Mouse (Mus musculus): ENCODE data around the gene Wdr43. TPM values are rescaled to one million over a fixed set of nuclear protein-coding genes. Genes with fewer than 3 reads are reported as not detected.
A peak's percentile ranks its signal among the peaks of the same experiment; 100 is the strongest.

The Wdr43 gene
- polyA plus RNA-seq, 1 experiment: 5.0 TPM

- WGBS: 32% methylated on average over 9 of the region's 9 CpGs
- H3K4me1 ChIP-seq (ENCODE audit: control insufficient read depth, insufficient read depth, low read length): no peaks in the 10 kb centered on the region
- TF ChIP-seq POLR2A (IDR thresholded peaks at IDR 0.05; ENCODE audit: low read depth, low read length) (no peak), CTCF (conservative IDR thresholded peaks at IDR 0.05; ENCODE audit: insufficient read depth, insufficient read length, low read depth, low read length) (no peak)
- no peak for DNase-seq
- H3K36me3 ChIP-seq (ENCODE audit: control insufficient read depth, insufficient read depth, low read length): no peaks in the 10 kb centered on the region
- no peaks in the 10 kb centered on the region for H3K27me3 ChIP-seq (replicated peaks; ENCODE audit: control insufficient read depth, insufficient read depth, low read length)
- H3K27ac ChIP-seq (ENCODE audit: insufficient read depth, low read depth, low read length): no peak overlapping the region
- no peak overlapping the region for H3K4me3 ChIP-seq (ENCODE audit: insufficient read depth, low read depth, low read length)
These were observed 58.2 kb downstream of the Wdr43 start for GRCm38 (mm10) chr17:71673936-71674335.

DNA sequence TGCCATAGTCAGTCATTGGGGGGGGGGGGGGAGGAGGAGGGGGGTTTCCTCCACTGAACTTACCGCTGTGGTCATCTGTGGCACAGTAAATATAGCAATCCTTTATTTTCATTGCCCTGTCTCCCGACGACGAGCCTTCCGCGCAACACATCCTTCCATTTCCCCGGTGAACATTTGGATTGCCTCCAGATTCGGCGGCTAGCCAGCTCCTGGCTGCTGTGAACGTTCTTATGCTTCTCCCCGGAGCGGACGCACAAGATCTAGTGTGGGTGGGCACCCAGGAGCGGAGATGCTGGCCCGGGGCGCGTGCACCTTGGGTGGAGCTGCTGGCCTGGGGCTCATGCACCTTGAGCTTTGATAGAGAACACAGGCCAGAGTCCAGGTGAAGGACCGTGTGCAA lies 59.2 kb downstream of the Wdr43 start:
- Histone ChIP-seq H3K4me1 (ENCODE audit: control insufficient read depth, insufficient read depth, low read length) (no peaks in the 10 kb centered on the region), H3K27ac (ENCODE audit: insufficient read depth, low read depth, low read length) (no peak overlapping the region), H3K4me3 (ENCODE audit: insufficient read depth, low read depth, low read length) (no peak overlapping the region), H3K36me3 (ENCODE audit: control insufficient read depth, insufficient read depth, low read length) (no peaks in the 10 kb centered on the region), H3K27me3 (replicated peaks; ENCODE audit: control insufficient read depth, insufficient read depth, low read length) (no peaks in the 10 kb centered on the region)
- 70% methylated on average over 18 of the region's 18 CpGs for WGBS
- peak; percentile 13 for DNase-seq
- no peak for TF ChIP-seq CTCF (conservative IDR thresholded peaks at IDR 0.05; ENCODE audit: insufficient read depth, insufficient read length, low read depth, low read length)
- no peak for TF ChIP-seq POLR2A (IDR thresholded peaks at IDR 0.05; ENCODE audit: low read depth, low read length)

DNA sequence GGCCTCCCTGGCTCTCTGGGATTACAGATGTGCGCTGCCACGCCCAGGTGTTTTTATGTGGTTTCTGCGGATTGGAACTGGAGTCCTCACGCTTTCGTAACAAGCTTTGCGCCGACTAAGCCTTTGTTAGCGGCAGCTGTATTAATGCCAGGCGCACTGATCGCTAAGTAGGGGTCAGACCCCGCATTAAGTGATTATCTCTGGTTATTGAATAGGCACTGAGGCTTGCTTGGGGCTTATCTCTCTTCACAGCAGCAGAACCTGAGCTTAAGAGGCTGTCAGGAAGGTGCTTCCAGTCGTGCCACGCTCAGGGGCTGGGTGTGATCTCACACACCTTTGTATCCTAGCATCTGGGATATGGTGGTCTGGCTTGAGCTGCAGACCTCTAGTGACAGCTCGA lies 66.0 kb downstream of the Wdr43 start:
- no peak overlapping the region for H3K27ac ChIP-seq (ENCODE audit: insufficient read depth, low read depth, low read length)
- TF ChIP-seq CTCF (conservative IDR thresholded peaks at IDR 0.05; ENCODE audit: insufficient read depth, insufficient read length, low read depth, low read length): no peak
- no peak for TF ChIP-seq POLR2A (IDR thresholded peaks at IDR 0.05; ENCODE audit: low read depth, low read length)
- WGBS: 87% methylated on average over 14 of the region's 14 CpGs
- no peak for DNase-seq
- no peaks in the 10 kb centered on the region for H3K4me1 ChIP-seq (ENCODE audit: control insufficient read depth, insufficient read depth, low read length)
- H3K4me3 ChIP-seq (ENCODE audit: insufficient read depth, low read depth, low read length): no peak overlapping the region
- H3K36me3 ChIP-seq (ENCODE audit: control insufficient read depth, insufficient read depth, low read length): no peaks in the 10 kb centered on the region
- H3K27me3 ChIP-seq (replicated peaks; ENCODE audit: control insufficient read depth, insufficient read depth, low read length): no peaks in the 10 kb centered on the region

DNA sequence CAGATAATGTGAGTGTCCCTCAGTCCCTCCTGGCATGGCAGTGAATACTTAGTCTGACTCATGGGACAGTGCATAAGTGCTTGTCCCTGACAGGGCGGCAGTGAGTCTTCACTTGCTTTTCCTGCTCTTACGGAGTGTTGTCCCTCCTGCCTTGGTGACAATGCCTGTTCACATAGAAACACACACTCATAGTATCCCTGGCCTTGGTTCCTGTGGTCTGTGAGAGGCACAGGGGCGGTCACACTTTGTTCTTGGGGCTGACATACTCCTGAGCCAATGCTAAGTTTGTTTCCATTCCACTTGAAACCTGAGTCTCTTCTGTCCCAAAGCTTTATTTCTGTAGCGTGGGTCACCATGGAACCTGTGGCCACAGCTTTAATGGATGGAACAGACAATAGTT lies 66.7 kb downstream of the Wdr43 start:
- TF ChIP-seq POLR2A (IDR thresholded peaks at IDR 0.05; ENCODE audit: low read depth, low read length) (no peak), CTCF (conservative IDR thresholded peaks at IDR 0.05; ENCODE audit: insufficient read depth, insufficient read length, low read depth, low read length) (no peak)
- no peak for DNase-seq
- Histone ChIP-seq H3K27ac (ENCODE audit: insufficient read depth, low read depth, low read length) (no peak overlapping the region), H3K4me1 (ENCODE audit: control insufficient read depth, insufficient read depth, low read length) (no peaks in the 10 kb centered on the region), H3K36me3 (ENCODE audit: control insufficient read depth, insufficient read depth, low read length) (no peaks in the 10 kb centered on the region), H3K27me3 (replicated peaks; ENCODE audit: control insufficient read depth, insufficient read depth, low read length) (no peaks in the 10 kb centered on the region), H3K4me3 (ENCODE audit: insufficient read depth, low read depth, low read length) (no peak overlapping the region)
- 89% methylated on average over 4 of the region's 4 CpGs for WGBS

- no peak for TF ChIP-seq CTCF (conservative IDR thresholded peaks at IDR 0.05; ENCODE audit: insufficient read depth, insufficient read length, low read depth, low read length)
- TF ChIP-seq POLR2A (IDR thresholded peaks at IDR 0.05; ENCODE audit: low read depth, low read length): no peak
- H3K27ac ChIP-seq (ENCODE audit: insufficient read depth, low read depth, low read length): no peak overlapping the region
- 92% methylated on average over 6 of the region's 6 CpGs for WGBS
- no peak for DNase-seq
- H3K4me3 ChIP-seq (ENCODE audit: insufficient read depth, low read depth, low read length): no peak overlapping the region
- H3K27me3 ChIP-seq (replicated peaks; ENCODE audit: control insufficient read depth, insufficient read depth, low read length): no peaks in the 10 kb centered on the region
- no peaks in the 10 kb centered on the region for H3K4me1 ChIP-seq (ENCODE audit: control insufficient read depth, insufficient read depth, low read length)
- H3K36me3 ChIP-seq (ENCODE audit: control insufficient read depth, insufficient read depth, low read length): no peaks in the 10 kb centered on the region
These were observed 67.6 kb downstream of the Wdr43 start for GRCm38 (mm10) chr17:71683281-71683680.

DNA sequence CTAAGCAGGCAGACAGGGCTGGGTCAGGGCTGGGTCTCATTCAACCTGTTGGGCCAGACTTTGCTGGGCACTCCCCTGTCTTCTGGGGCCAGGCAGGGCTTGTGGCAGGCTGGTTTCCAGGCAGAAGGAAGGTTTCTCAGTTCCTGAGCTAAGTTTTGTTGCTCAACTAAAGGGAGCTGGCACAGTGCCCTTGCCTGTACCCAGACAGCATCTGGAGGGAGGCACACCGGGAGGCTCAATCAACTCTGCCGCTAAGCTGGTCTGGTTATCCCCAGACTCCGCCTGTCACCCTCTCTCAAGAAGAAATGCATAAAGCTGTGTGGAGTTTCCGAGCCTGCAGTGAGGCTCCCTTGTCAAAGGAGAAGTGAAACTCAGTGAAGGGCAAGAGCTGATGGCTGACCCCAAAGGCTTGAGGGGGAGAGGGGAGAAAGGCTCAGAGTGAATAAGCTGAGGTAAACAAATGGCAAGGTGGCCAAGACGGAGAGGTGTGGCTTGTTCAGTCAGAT lies 68.5 kb downstream of the Wdr43 start:
- no peaks in the 10 kb centered on the region for H3K4me1 ChIP-seq (ENCODE audit: control insufficient read depth, insufficient read depth, low read length)
- TF ChIP-seq CTCF (conservative IDR thresholded peaks at IDR 0.05; ENCODE audit: insufficient read depth, insufficient read length, low read depth, low read length): no peak
- no peak for TF ChIP-seq POLR2A (IDR thresholded peaks at IDR 0.05; ENCODE audit: low read depth, low read length)
- 56% methylated on average over 5 of the region's 5 CpGs for WGBS
- H3K27ac ChIP-seq (ENCODE audit: insufficient read depth, low read depth, low read length): no peak overlapping the region
- no peaks in the 10 kb centered on the region for H3K27me3 ChIP-seq (replicated peaks; ENCODE audit: control insufficient read depth, insufficient read depth, low read length)
- H3K4me3 ChIP-seq (ENCODE audit: insufficient read depth, low read depth, low read length): no peak overlapping the region
- no peak for DNase-seq
- no peaks in the 10 kb centered on the region for H3K36me3 ChIP-seq (ENCODE audit: control insufficient read depth, insufficient read depth, low read length)

DNA sequence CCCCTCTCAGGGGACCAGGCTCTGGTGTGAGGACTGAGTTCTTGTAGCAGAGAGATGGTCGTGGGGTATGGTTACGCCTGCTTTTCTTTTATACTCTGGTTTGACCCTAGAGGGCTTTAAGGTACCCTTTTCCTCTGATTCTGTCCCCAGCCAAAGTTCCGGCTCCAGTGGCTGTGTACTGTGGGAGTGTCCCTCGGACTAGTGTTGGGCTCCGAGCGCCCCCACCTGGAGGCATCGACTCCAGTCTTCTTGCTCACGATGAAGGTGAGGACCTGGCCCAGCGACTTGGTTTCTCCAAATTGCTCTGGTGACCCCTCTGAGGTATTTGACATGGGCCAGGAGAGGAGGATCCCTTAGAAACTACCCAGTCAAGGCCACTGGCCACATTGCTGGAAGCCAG lies 71.7 kb downstream of the Wdr43 start:
- Histone ChIP-seq H3K27me3 (replicated peaks; ENCODE audit: control insufficient read depth, insufficient read depth, low read length) (no peaks in the 10 kb centered on the region), H3K4me3 (ENCODE audit: insufficient read depth, low read depth, low read length) (no peak overlapping the region), H3K4me1 (ENCODE audit: control insufficient read depth, insufficient read depth, low read length) (no peaks in the 10 kb centered on the region), H3K36me3 (ENCODE audit: control insufficient read depth, insufficient read depth, low read length) (no peaks in the 10 kb centered on the region), H3K27ac (ENCODE audit: insufficient read depth, low read depth, low read length) (no peak overlapping the region)
- TF ChIP-seq CTCF (conservative IDR thresholded peaks at IDR 0.05; ENCODE audit: insufficient read depth, insufficient read length, low read depth, low read length) (no peak; the same call in 1 of the 2 replicates), POLR2A (IDR thresholded peaks at IDR 0.05; ENCODE audit: low read depth, low read length) (no peak)
- no peak for DNase-seq
- 73% methylated on average over 9 of the region's 9 CpGs for WGBS
